Mouse (Mus musculus) hindbrain, embryonic 13.5 days (tissue): ENCODE data around the gene Chrng. TPM values are rescaled to one million over a fixed set of nuclear protein-coding genes. Genes with fewer than 3 reads are reported as not detected.

Experiments used
- polyA plus RNA-seq: library from polyadenylated mRNA; unstranded; fragments of >200 nt; fragmentation: Nextera tagmentation; extraction: Ambion mirVana; gene quantifications from 2 replicates; pipeline ENCODE4 v1.2.1, GENCODE M21; 2015

The Chrng gene
- polyA plus RNA-seq, 1 experiment from 2014 or later: 0.58 TPM

Other genes with a start within 250 kb of the Chrng start
- not detected in 2 replicates for gene Alppl2, start 114.7 kb upstream of the Chrng start, polyA plus RNA-seq
- not detected in 2 replicates for gene Alpi, start 103.1 kb upstream of the Chrng start, polyA plus RNA-seq
- not detected in 2 replicates for gene Akp3, start 79.7 kb upstream of the Chrng start, polyA plus RNA-seq
- 33.1 and 35.5 TPM in 2 replicates for gene Ecel1, start 48.1 kb upstream of the Chrng start, polyA plus RNA-seq
- gene Prss56, start 21.3 kb upstream of the Chrng start, polyA plus RNA-seq: 6.8 and 9.0 TPM in 2 replicates
- 0.05 TPM in 1 of 2 replicates, not detected in the other for gene Chrnd, start 14.1 kb upstream of the Chrng start, polyA plus RNA-seq
- 105 and 106 TPM in 2 replicates for gene Eif4e2, start 9.3 kb downstream of the Chrng start, polyA plus RNA-seq
- gene Efhd1, start 59.7 kb downstream of the Chrng start, polyA plus RNA-seq: 1.3 and 1.5 TPM in 2 replicates
- 75.2 and 79.7 TPM in 2 replicates for gene Gigyf2, start 122.3 kb downstream of the Chrng start, polyA plus RNA-seq
- 13.8 and 31.2 TPM in 2 replicates for gene Kcnj13, start 190.1 kb downstream of the Chrng start, polyA plus RNA-seq